Mouse (Mus musculus): Measurements from ENCODE around the gene Ubash3a. TPM values are rescaled to one million over a fixed set of nuclear protein-coding genes. Genes with fewer than 3 reads are reported as not detected.

The Ubash3a gene
- polyA plus RNA-seq, 1 experiment from 2014 or later = 0.19 TPM

GRCm38 (mm10) chr17:31241156-31241555 is 33.5 kb downstream of the Ubash3a start:
- WGBS = 84% methylated on average over 8 of the region's 8 CpGs

GRCm38 (mm10) chr17:31242764-31243163 is 35.1 kb downstream of the Ubash3a start:
- ATAC-seq (ENCODE audit: insufficient number of reproducible peaks, insufficient read depth, low FRiP score, low TSS enrichment, low read depth) = no peak
- WGBS = 0% methylated on average over 1 of the region's 1 CpGs
- Histone ChIP-seq H3K9ac (replicated peaks) (no peak overlapping the region), H3K4me2 (no peak overlapping the region), H3K4me3 (replicated peaks) (no peak overlapping the region), H3K27me3 (no peaks in the 10 kb centered on the region), H3K4me1 (replicated peaks) (no peaks in the 10 kb centered on the region), H3K9me3 (no peaks in the 10 kb centered on the region), H3K36me3 (no peaks in the 10 kb centered on the region), H3K27ac (no peak overlapping the region)

More at GRCm38 (mm10) chr17:31241156-31241555, 33.5 kb downstream of the Ubash3a start:
- Histone ChIP-seq H3K36me3 (no peaks in the 10 kb centered on the region), H3K9me3 (no peaks in the 10 kb centered on the region), H3K27ac (no peak overlapping the region), H3K27me3 (no peaks in the 10 kb centered on the region), H3K4me2 (no peak overlapping the region), H3K9ac (replicated peaks) (no peak overlapping the region), H3K4me1 (replicated peaks) (no peaks in the 10 kb centered on the region), H3K4me3 (replicated peaks) (no peak overlapping the region)
- no peak for ATAC-seq (ENCODE audit: insufficient number of reproducible peaks, insufficient read depth, low FRiP score, low TSS enrichment, low read depth)

GRCm38 (mm10) chr17:31245321-31245720 is 37.6 kb downstream of the Ubash3a start:
- WGBS = 84% methylated on average over 5 of the region's 5 CpGs
- ATAC-seq (ENCODE audit: insufficient number of reproducible peaks, insufficient read depth, low FRiP score, low TSS enrichment, low read depth) = no peak
- H3K9ac ChIP-seq (replicated peaks) = no peak overlapping the region

GRCm38 (mm10) chr17:31247144-31247543 is 39.5 kb downstream of the Ubash3a start:
- no peak overlapping the region for H3K4me2 ChIP-seq
- no peaks in the 10 kb centered on the region for H3K4me1 ChIP-seq (replicated peaks)
- H3K27me3 ChIP-seq = no peaks in the 10 kb centered on the region
- H3K9me3 ChIP-seq = no peaks in the 10 kb centered on the region
- no peak for ATAC-seq (ENCODE audit: insufficient number of reproducible peaks, insufficient read depth, low FRiP score, low TSS enrichment, low read depth)
- H3K9ac ChIP-seq (replicated peaks) = no peak overlapping the region
- no peak overlapping the region for H3K27ac ChIP-seq
- H3K36me3 ChIP-seq = no peaks in the 10 kb centered on the region
- H3K4me3 ChIP-seq (replicated peaks) = no peak overlapping the region
- WGBS = 26% methylated on average over 5 of the region's 5 CpGs

More at GRCm38 (mm10) chr17:31245321-31245720, 37.6 kb downstream of the Ubash3a start:
- Histone ChIP-seq H3K4me1 (replicated peaks) (no peaks in the 10 kb centered on the region), H3K4me3 (replicated peaks) (no peak overlapping the region), H3K36me3 (no peaks in the 10 kb centered on the region), H3K27me3 (no peaks in the 10 kb centered on the region), H3K9me3 (no peaks in the 10 kb centered on the region), H3K4me2 (no peak overlapping the region), H3K27ac (no peak overlapping the region)

- no peak for ATAC-seq (ENCODE audit: insufficient number of reproducible peaks, insufficient read depth, low FRiP score, low TSS enrichment, low read depth)
- Histone ChIP-seq H3K4me1 (replicated peaks) (peaks cover 13% of the 10 kb centered on the region), H3K9ac (replicated peaks) (no peak overlapping the region), H3K27ac (no peak overlapping the region), H3K9me3 (no peaks in the 10 kb centered on the region), H3K4me3 (replicated peaks) (no peak overlapping the region), H3K36me3 (no peaks in the 10 kb centered on the region), H3K27me3 (no peaks in the 10 kb centered on the region; the same call in 1 of the 2 replicates), H3K4me2 (no peak overlapping the region)
- 61% methylated on average over 5 of the region's 5 CpGs for WGBS
Measured at GRCm38 (mm10) chr17:31253951-31254350, 46.3 kb downstream of the Ubash3a start.

- H3K4me2 ChIP-seq = no peak overlapping the region
- H3K9ac ChIP-seq (replicated peaks) = no peak overlapping the region
- no peaks in the 10 kb centered on the region; the same call in 1 of the 2 replicates for H3K27me3 ChIP-seq
- peaks cover 13% of the 10 kb centered on the region for H3K4me1 ChIP-seq (replicated peaks)
- H3K9me3 ChIP-seq = no peaks in the 10 kb centered on the region
- no peak overlapping the region for H3K4me3 ChIP-seq (replicated peaks)
- WGBS = 14% methylated on average over 9 of the region's 9 CpGs
- no peak overlapping the region for H3K27ac ChIP-seq
- peak; percentile 66; the same call in 1 of the 2 replicates for ATAC-seq (ENCODE audit: insufficient number of reproducible peaks, insufficient read depth, low FRiP score, low TSS enrichment, low read depth)
- no peaks in the 10 kb centered on the region for H3K36me3 ChIP-seq
Measured at GRCm38 (mm10) chr17:31254463-31254931, 46.8 kb downstream of the Ubash3a start.

- Histone ChIP-seq H3K27me3 (no peaks in the 10 kb centered on the region; the same call in 1 of the 2 replicates), H3K4me1 (replicated peaks) (peaks cover 13% of the 10 kb centered on the region), H3K9ac (replicated peaks) (no peak overlapping the region), H3K27ac (no peak overlapping the region), H3K4me2 (no peak overlapping the region), H3K36me3 (no peaks in the 10 kb centered on the region), H3K4me3 (replicated peaks) (no peak overlapping the region), H3K9me3 (no peaks in the 10 kb centered on the region)
- no peak for ATAC-seq (ENCODE audit: insufficient number of reproducible peaks, insufficient read depth, low FRiP score, low TSS enrichment, low read depth)
- 88% methylated on average over 1 of the region's 1 CpGs for WGBS
Measured at GRCm38 (mm10) chr17:31257149-31257548, 49.5 kb downstream of the Ubash3a start.

GRCm38 (mm10) chr17:31257898-31258297 is 50.2 kb downstream of the Ubash3a start:
- Histone ChIP-seq H3K4me3 (replicated peaks) (no peak overlapping the region), H3K4me2 (no peak overlapping the region), H3K36me3 (no peaks in the 10 kb centered on the region), H3K27ac (no peak overlapping the region), H3K9me3 (no peaks in the 10 kb centered on the region), H3K27me3 (no peaks in the 10 kb centered on the region; the same call in 1 of the 2 replicates), H3K9ac (replicated peaks) (no peak overlapping the region), H3K4me1 (replicated peaks) (peaks cover 13% of the 10 kb centered on the region)
- no peak for ATAC-seq (ENCODE audit: insufficient number of reproducible peaks, insufficient read depth, low FRiP score, low TSS enrichment, low read depth)
- WGBS = 88% methylated on average over 12 of the region's 12 CpGs

- no peak overlapping the region for H3K27ac ChIP-seq
- peaks cover 13% of the 10 kb centered on the region for H3K4me1 ChIP-seq (replicated peaks)
- H3K36me3 ChIP-seq = no peaks in the 10 kb centered on the region
- H3K9ac ChIP-seq (replicated peaks) = no peak overlapping the region
- H3K27me3 ChIP-seq = no peaks in the 10 kb centered on the region; the same call in 1 of the 2 replicates
- no peak for ATAC-seq (ENCODE audit: insufficient number of reproducible peaks, insufficient read depth, low FRiP score, low TSS enrichment, low read depth)
- no peak overlapping the region for H3K4me3 ChIP-seq (replicated peaks)
- H3K4me2 ChIP-seq = no peak overlapping the region
- 85% methylated on average over 9 of the region's 9 CpGs for WGBS
- no peaks in the 10 kb centered on the region for H3K9me3 ChIP-seq
Measured at GRCm38 (mm10) chr17:31258310-31258865, 50.7 kb downstream of the Ubash3a start.

GRCm38 (mm10) chr17:31259145-31259544 is 51.5 kb downstream of the Ubash3a start:
- no peak overlapping the region for H3K9ac ChIP-seq (replicated peaks)
- WGBS = 72% methylated on average over 4 of the region's 4 CpGs
- H3K36me3 ChIP-seq = no peaks in the 10 kb centered on the region
- H3K27ac ChIP-seq = no peak overlapping the region
- H3K27me3 ChIP-seq = no peaks in the 10 kb centered on the region
- no peak overlapping the region for H3K4me2 ChIP-seq
- no peak overlapping the region for H3K4me3 ChIP-seq (replicated peaks)
- no peaks in the 10 kb centered on the region for H3K9me3 ChIP-seq
- H3K4me1 ChIP-seq (replicated peaks) = peaks cover 8% of the 10 kb centered on the region; the same call in 1 of the 2 replicates
- no peak for ATAC-seq (ENCODE audit: insufficient number of reproducible peaks, insufficient read depth, low FRiP score, low TSS enrichment, low read depth)

GRCm38 (mm10) chr17:31259825-31260224 is 52.2 kb downstream of the Ubash3a start:
- Histone ChIP-seq H3K27ac (no peak overlapping the region), H3K9ac (replicated peaks) (no peak overlapping the region), H3K4me3 (replicated peaks) (no peak overlapping the region), H3K27me3 (no peaks in the 10 kb centered on the region), H3K4me2 (no peak overlapping the region), H3K4me1 (replicated peaks) (peaks cover 7% of the 10 kb centered on the region), H3K36me3 (no peaks in the 10 kb centered on the region), H3K9me3 (no peaks in the 10 kb centered on the region)
- ATAC-seq (ENCODE audit: insufficient number of reproducible peaks, insufficient read depth, low FRiP score, low TSS enrichment, low read depth) = no peak
- 78% methylated on average over 4 of the region's 4 CpGs for WGBS

- H3K9me3 ChIP-seq = no peaks in the 10 kb centered on the region
- no peak overlapping the region for H3K9ac ChIP-seq (replicated peaks)
- H3K4me3 ChIP-seq (replicated peaks) = no peak overlapping the region
- H3K4me1 ChIP-seq (replicated peaks) = peaks cover 11% of the 10 kb centered on the region
- H3K36me3 ChIP-seq = no peaks in the 10 kb centered on the region
- no peak overlapping the region for H3K27ac ChIP-seq
- WGBS = 74% methylated on average over 7 of the region's 7 CpGs
- H3K4me2 ChIP-seq = no peak overlapping the region
- no peaks in the 10 kb centered on the region for H3K27me3 ChIP-seq
- ATAC-seq (ENCODE audit: insufficient number of reproducible peaks, insufficient read depth, low FRiP score, low TSS enrichment, low read depth) = no peak
Measured at GRCm38 (mm10) chr17:31260430-31260829, 52.8 kb downstream of the Ubash3a start.
